Mouse (Mus musculus) C2C12 (cell line): ENCODE data around the gene Phospho1.

ENCODE experiments used
- CTCF ChIP-seq: IDR thresholded peaks from one replicate; pipeline ENCODE4 v1.5.1; 2011; ENCODE audit not compliant: control insufficient read depth, insufficient read depth, insufficient read length
- MAX ChIP-seq: IDR thresholded peaks from one replicate; pipeline ENCODE4 v1.6.1; 2011; ENCODE audit warnings: mild to moderate bottlenecking, control low read depth
- MYOD1 ChIP-seq: IDR thresholded peaks from one replicate; pipeline ENCODE4 v1.6.1; 2011; ENCODE audit warnings: low read depth; ENCODE audit not compliant: control insufficient read depth, insufficient read length
- MYOG ChIP-seq: IDR thresholded peaks from one replicate; pipeline ENCODE4 v1.6.1; 2011; ENCODE audit not compliant: control insufficient read depth, insufficient read length; ENCODE audit errors: extremely low read depth

DNA sequence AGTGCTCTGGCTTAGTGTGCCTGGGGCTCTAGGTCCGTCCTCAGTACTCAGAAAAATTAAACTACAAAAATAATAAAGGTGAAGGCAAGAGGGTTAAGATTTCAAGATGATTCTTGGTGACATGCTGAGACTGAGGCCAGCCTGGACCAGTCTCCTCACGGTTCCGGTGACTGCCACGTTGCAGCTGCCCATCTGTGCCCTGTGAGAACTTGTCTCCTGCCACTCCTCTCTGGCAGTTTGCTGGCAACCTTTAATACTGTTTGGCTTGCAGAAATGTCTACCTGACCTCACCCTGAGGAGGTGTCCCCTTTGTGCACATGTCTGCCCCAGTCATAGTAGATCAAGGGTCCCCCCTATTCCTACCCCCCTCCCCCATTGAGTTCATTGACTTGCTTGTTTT is 40.8 kb upstream of the Phospho1 start:
- TF ChIP-seq MAX (no peak), CTCF (no peak), MYOD1 (no peak), MYOG (no peak)
